Mouse (Mus musculus) urinary bladder, postnatal 36 days (tissue): ENCODE results near the gene Ccn5.

ENCODE experiments used
- DNase-seq, 2 experiments: peaks; one replicate each; pipeline ENCODE4 v3.0.0; 2022; ENCODE audit warnings: low spot score in 2 of 2, mixed read lengths in 1 of 2

Gene Ccn5

DNA sequence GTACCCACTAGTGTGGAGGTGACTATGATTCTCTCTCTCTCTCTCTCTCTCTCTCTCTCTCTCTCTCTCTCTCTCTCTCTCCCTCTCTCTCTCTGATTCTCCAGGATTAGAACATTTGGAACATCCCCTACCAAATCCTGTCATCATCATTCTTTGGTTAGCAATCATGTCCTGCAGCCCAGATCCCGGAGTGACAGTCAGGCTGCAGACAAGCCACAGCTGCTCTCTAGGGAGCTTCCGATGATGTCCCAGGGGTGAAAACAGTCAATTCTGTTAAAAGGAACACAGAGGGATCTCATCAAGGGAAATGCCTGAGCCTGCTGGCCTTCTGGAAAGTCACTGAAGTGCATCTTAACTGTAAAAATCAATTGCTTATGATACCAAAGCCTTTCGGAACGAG, 21.4 kb downstream of the Ccn5 start:
- DNase-seq, result no peak

DNA sequence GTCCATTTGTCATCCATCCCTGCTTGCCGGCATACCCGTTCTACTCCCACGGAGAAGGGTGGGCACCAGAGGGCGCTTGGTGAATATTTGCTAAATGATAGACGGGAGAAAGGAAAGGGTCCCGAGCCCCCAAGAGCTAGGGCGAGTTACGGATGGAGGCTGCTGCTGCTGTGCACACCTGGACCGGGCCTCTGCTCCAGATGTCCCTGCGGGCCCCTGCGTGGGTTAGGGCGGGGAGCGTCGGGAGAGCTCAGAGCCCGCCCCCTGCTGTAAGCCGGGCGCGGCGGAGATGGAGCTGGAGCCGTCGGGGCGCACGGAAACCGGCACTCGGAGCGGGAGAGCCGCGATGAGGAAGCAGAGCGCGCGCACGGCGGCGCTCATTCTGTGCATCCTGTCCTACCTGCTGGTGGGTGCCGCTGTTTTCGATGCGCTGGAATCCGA, 32.8 kb downstream of the Ccn5 start, which contains the start of gene Kcnk15:
Kcnk15 (plus strand) TSS at position 191 of the 441 bp plus-strand sequence.
- no peak for DNase-seq

DNA sequence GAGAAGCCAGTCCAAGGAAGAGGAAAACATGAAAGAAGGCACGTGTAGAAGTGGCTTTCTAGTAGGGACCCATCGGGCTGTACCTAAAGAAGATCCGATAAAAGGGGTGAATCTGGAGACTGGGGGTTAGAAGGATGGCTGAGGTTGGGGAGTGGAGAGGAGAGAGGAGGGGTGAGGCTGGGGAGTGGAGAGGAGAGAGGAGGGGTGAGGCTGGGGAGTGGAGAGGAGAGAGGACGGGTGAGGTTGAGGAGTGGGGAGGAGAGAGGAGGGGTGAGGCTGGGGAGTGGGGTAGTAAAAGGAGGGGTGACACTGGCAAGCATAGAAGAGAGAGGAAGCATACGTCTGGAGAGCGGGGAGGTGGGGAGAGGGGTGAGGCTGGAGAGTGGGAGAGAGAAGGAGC, 36.6 kb downstream of the Ccn5 start:
- no peak for DNase-seq

DNA sequence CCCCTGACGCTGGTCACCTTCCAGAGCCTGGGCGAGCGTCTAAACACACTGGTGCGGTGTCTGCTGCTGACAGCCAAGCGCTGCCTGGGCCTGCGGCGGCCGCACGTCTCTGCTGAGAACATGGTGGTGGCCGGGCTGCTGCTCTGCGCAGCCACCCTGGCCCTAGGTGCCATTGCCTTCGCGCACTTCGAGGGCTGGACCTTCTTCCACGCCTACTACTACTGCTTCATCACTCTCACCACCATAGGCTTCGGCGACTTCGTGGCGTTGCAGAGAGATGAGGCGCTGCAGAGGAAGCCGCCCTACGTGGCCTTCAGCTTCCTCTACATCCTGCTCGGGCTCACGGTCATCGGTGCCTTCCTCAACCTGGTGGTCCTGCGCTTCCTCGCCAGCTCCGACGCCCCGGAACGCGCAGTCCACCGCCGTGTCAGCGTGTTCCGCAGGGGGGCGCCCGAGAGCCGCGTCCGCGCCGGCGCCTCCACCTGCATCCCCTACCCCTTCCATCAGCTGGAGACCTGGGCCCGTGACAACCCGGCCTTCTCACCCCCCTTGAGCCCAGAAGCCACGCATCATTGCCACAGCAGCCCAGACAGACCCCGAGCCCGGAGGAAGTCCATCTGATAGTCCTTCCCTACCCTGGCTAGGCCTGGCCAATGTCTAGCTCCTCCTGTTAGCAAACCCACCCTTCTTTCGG, 37.7 kb downstream of the Ccn5 start:
- DNase-seq, result no peak

DNA sequence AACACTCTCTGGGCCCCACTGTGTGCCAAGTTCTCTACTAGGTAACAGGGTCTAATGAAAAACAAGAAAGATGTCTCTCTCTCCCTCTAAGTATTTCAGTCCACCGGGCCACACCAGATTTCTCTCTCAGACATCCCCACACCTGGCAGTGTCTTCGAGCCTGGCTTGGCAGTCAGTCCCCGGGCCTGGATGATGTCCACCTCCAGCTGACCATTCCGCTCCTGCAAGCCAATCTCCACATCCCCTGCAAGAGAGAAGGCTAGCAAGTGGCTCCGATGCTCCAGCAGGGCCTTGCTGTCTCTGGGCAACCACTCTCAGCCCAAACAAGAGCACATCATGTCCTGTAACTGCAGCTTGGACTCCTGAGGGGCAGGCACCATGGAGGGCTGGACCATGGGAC, 44.6 kb downstream of the Ccn5 start:
- no peak for DNase-seq

DNA sequence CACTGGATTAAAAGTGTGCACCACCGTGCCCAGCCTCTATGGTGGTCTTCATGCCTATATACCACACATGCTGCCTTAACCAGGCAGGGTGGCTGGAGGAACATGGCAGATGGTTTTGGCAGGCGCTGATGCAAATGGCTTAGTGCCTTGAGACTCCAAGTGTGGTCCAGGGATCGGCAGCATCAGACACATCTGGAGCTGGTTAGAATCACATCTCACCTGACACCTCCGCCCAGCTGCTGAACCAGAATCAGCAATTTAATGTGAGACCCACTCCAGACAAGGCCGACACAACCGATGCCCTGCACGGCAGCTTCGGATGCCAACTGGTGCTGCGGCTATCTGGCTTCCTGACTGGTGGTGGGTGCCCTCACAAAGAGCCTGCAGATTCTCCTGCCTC, 45.4 kb downstream of the Ccn5 start:
- DNase-seq, result no peak

DNA sequence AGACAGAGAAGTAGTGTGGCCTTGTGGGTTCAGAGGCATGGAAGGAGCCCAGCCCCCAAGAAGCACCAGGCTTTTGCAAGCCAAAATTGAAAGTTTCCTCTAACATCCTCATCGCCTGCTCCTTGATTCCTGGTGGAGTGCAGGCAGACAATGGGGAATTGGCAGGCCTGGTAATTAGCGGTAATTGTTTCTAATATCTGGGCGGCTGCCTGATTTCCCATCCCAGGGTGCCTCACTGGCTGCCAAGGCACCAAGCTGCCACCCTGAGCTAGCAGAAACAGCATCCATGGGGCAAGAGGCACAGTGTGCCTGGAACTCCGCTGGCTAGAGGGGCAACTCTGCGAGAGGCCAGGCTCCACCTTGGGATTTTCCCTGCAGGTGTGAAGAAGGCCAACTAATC, 49.1 kb downstream of the Ccn5 start:
- DNase-seq, result no peak

DNA sequence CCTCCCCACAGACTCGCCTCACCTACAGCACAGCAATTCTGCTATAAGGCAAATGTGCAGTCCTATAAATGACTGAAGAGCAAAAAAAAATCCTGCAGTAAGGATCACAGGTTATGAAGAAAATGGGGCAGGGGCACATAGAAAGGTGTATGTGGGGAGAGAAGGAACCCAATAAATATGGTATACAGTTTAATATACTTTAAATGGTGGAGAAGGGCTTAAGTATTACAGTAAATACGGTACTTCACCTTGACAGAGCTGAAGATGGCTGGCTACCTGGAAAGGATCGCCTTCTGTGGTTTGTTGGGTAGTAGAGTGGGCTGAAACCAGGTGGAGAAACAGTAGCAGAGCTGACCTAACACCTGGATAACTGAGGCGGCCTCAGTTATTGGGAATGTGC, 50.6 kb downstream of the Ccn5 start:
- DNase-seq, result no peak

DNA sequence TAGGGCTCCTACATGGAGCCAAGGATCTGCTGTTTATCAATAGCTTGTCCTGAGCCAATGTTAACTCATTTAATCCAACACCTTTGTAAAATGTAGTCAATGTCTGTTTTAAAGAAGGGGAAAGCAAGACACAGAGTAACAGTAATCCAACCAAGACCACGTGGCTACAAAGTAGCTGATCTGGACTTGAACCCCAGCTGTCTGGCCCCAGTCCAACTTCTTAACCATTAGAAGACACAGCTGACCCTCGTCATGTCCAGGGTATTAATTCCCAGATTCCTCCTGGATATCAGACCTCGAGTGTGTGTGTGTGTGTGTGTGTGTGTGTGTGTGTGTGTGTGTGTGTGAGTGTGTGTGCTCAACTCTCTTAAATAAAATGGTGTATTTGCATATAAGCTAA, 51.2 kb downstream of the Ccn5 start:
- no peak for DNase-seq

DNA sequence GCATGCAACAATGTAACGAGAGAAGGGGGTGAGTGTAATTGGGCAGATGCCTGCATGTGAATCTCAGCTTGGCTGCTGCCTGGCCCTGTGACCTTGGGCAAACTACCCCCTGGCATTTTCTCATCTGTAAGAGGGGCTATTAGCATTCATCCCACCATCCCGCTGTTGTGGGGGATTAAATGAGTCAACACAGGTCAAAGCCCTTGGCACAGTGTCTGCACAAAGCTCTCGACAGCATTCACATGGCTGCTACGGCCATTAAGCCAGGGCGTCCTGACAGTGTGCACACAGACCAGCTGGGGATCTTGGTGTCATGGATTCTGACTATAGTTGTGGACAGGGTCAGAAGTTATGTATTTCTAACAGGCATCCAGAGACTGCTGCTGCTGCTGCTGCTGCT, 54.2 kb downstream of the Ccn5 start:
- no peak for DNase-seq

DNA sequence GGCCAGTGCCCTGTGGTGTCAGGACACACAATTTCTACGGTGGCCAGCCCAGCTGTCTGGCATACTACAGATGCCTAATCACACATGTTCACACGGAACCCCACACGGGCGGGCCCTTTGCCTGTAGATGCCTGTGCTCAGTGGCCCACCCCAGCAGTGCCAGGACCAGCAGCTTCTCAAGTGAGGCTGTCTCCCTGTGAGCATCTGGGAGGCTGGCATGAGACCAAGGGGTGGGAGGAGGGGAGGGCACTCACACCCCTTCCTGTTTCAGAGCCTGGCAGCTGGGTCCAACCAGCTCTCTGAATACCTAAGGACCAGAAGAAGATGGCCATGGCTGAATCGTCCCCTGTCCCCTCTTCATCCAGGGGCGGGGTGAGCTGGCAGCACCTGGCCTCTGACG, 54.8 kb downstream of the Ccn5 start:
- DNase-seq, result no peak

DNA sequence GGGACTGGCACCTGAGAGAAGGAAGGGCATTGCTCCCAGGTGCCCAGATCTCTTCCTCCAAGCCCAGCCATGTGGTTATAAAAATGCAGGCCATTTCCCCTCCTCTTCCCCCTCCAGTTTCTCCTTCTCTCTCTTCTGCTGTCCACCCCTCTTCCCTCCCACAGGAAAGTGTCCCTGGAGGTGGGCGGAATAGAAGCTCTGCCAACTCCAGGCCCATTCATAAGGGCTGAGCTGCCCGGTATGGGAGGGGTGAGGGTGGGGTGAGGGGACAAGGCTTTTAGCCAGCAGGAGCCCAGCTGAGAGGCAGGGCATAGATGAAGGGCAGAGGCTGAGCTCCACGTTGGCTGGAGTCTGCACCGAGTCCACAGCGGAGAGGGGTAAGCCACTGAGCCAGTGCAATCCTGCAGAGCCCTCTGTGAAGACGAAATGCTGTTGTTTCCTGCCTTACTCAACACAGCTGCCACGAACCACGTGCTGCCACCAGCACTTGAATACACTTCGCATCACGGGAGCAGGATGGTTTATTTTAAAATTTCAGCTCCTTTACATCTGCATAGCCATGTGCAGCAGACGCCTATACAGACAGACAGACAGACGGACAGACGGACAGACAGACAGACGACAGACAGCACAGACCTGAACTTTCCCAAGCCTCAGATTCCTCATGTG, 56.3 kb downstream of the Ccn5 start:
- no peak for DNase-seq

DNA sequence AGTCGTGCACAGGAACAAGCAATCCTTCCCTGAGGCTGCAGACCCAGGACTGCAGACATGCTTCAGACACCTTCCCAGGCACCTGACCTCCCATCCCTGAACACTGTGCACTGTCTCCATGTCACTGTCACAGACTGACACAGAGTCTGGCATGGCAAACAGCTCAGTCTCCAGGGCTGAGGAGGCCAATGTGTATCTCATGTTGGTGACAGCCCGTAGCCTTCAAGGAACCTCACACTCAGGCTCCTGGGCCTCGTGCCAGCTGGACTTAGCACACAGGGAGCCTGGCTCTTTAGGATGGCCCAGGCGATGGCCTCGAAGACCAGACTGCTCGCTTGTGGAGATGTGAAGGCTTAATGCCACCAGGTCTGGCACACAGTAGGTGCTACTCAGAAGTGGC, 60.2 kb downstream of the Ccn5 start:
- DNase-seq, result no peak
